Mouse (Mus musculus) liver, postnatal 0 days (tissue): ENCODE results near the gene Ndc1.

Source experiments
- CTCF ChIP-seq: sonication (generic); IDR thresholded peaks from 2 replicates; pipeline ENCODE4 v1.5.1; 2016; ENCODE audit warnings: antibody characterized with exemption, low read depth
- EP300 ChIP-seq: IDR thresholded peaks from 2 replicates; pipeline ENCODE4 v1.6.1; 2016; ENCODE audit warnings: antibody characterized with exemption, low read depth, mild to moderate bottlenecking

GRCm38 (mm10) chr4:107318646-107319045 lies 48.9 kb upstream of the Ndc1 start:
- no peak for TF ChIP-seq CTCF
- no peak for TF ChIP-seq EP300
